Mouse (Mus musculus): ENCODE results near the gene Eml6.

DNA sequence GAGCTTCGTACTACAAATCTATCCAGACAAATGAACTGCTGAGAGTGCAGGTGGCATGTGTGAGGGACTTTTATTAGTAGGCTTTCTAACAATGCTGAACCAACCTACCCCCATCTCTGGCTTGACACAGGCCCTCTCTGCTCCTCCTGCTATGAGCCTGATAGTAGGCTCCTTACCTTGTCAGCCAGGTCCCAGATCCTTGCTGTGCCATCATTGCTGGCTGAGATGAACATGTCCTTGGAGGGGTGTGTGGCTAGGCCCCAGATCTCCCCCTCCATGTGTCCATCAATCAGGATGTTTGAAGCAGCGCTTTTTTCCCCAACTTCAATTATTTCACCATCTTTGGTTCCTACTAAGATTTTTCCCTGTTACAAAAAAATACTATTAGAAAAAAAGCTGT, 274.8 kb downstream of the Eml6 start:
- TF ChIP-seq CHD2 (IDR thresholded peaks at IDR 0.05; ENCODE audit: low read depth, low read length) (no peak), ZC3H11A (IDR thresholded peaks at IDR 0.05; ENCODE audit: borderline replicate concordance, low read depth, low read length) (no peak)
